Mouse (Mus musculus) limb, embryonic 13.5 days (tissue): ENCODE data around the gene Slc39a13. TPM values are rescaled to one million over a fixed set of nuclear protein-coding genes. Genes with fewer than 3 reads are reported as not detected.
A peak's percentile ranks its signal among the peaks of the same experiment; 100 is the strongest.

Experiments used
- ATAC-seq: fragments of 200-750 bp; cut with Nextera tagmentation; 2 replicates; pipeline ENCODE4 v1.8.0; 2017; ENCODE audit warnings: low read depth, moderate number of reproducible peaks, moderate TSS enrichment; ENCODE audit not compliant: low FRiP score
- H3K27ac ChIP-seq: fragments of 300-500 bp; sonication (generic); 2 replicates; pipeline ENCODE4 v1.5.1; 2015; ENCODE audit warnings: inconsistent platforms, mild to moderate bottlenecking, moderate library complexity
- H3K27me3 ChIP-seq: fragments of 300-500 bp; sonication (generic); 2 replicates; pipeline ENCODE4 v1.6.1; 2015; ENCODE audit warnings: mild to moderate bottlenecking, inconsistent platforms
- H3K36me3 ChIP-seq: fragments of 300-500 bp; sonication (generic); 2 replicates; pipeline ENCODE4 v1.6.1; 2015; ENCODE audit warnings: inconsistent platforms, mild to moderate bottlenecking, moderate library complexity
- H3K4me1 ChIP-seq: fragments of 300-500 bp; sonication (generic); 2 replicates; pipeline ENCODE4 v1.6.1; 2015; ENCODE audit warnings: inconsistent platforms
- H3K4me2 ChIP-seq: fragments of 300-500 bp; sonication (generic); replicated peaks from 2 replicates; pipeline ENCODE4 v1.6.1; 2015; ENCODE audit warnings: inconsistent platforms, mild to moderate bottlenecking, moderate library complexity
- H3K4me3 ChIP-seq: fragments of 300-500 bp; sonication (generic); 2 replicates; pipeline ENCODE4 v1.5.1; 2015; ENCODE audit warnings: moderate library complexity, mild to moderate bottlenecking, inconsistent platforms
- H3K9ac ChIP-seq: fragments of 300-500 bp; sonication (generic); 2 replicates; pipeline ENCODE4 v1.6.1; 2015; ENCODE audit warnings: mild to moderate bottlenecking, inconsistent platforms
- H3K9me3 ChIP-seq: fragments of 300-500 bp; sonication (generic); 2 replicates; pipeline ENCODE4 v1.6.1; 2016; ENCODE audit warnings: inconsistent platforms
- WGBS: fragments of 180-500 bp; shearing (Covaris S2); methylation state at CpG from one replicate; pipeline ENCODE4 v1.1.7; 2015; 5-methylcytosine and 5-hydroxymethylcytosine counted together
- polyA plus RNA-seq: library from polyadenylated mRNA; unstranded; fragments of >200 nt; fragmentation: Nextera tagmentation; extraction: Ambion mirVana; gene quantifications from 2 replicates; pipeline ENCODE4 v1.2.1, GENCODE M21; 2015

The Slc39a13 gene
- polyA plus RNA-seq, 1 experiment from 2014 or later: 67.5 TPM

- ATAC-seq: no peak
- Histone ChIP-seq H3K4me3 (no peak overlapping the region), H3K27me3 (peaks cover 2% of the 10 kb centered on the region; the same call in 1 of the 2 replicates), H3K4me1 (no peaks in the 10 kb centered on the region), H3K27ac (no peak overlapping the region), H3K9me3 (no peaks in the 10 kb centered on the region), H3K4me2 (no peak overlapping the region), H3K9ac (no peak overlapping the region), H3K36me3 (no peaks in the 10 kb centered on the region)
- 73% methylated on average over 9 of the region's 9 CpGs for WGBS
Observed at GRCm38 (mm10) chr2:91086392-91087237, 16.4 kb upstream of the Slc39a13 start.

- no peaks in the 10 kb centered on the region for H3K36me3 ChIP-seq
- no peak overlapping the region for H3K4me3 ChIP-seq
- no peak overlapping the region for H3K4me2 ChIP-seq
- ATAC-seq: no peak
- 88% methylated on average over 14 of the region's 14 CpGs for WGBS
- H3K9ac ChIP-seq: no peak overlapping the region
- peaks cover 2% of the 10 kb centered on the region; the same call in 1 of the 2 replicates for H3K27me3 ChIP-seq
- H3K9me3 ChIP-seq: no peaks in the 10 kb centered on the region
- H3K27ac ChIP-seq: no peak overlapping the region
- H3K4me1 ChIP-seq: no peaks in the 10 kb centered on the region
Observed at GRCm38 (mm10) chr2:91085494-91086391, 15.5 kb upstream of the Slc39a13 start.

GRCm38 (mm10) chr2:91084179-91084820, 14.1 kb upstream of the Slc39a13 start:
- WGBS: 77% methylated on average over 15 of the region's 15 CpGs
- H3K4me1 ChIP-seq: no peaks in the 10 kb centered on the region
- H3K9me3 ChIP-seq: no peaks in the 10 kb centered on the region
- H3K36me3 ChIP-seq: no peaks in the 10 kb centered on the region
- peaks cover 2% of the 10 kb centered on the region; the same call in 1 of the 2 replicates for H3K27me3 ChIP-seq
- H3K27ac ChIP-seq: no peak overlapping the region
- no peak overlapping the region for H3K4me2 ChIP-seq
- ATAC-seq: no peak
- no peak overlapping the region for H3K4me3 ChIP-seq
- H3K9ac ChIP-seq: no peak overlapping the region

GRCm38 (mm10) chr2:91083366-91083940, 13.2 kb upstream of the Slc39a13 start:
- Histone ChIP-seq H3K4me2 (no peak overlapping the region), H3K36me3 (no peaks in the 10 kb centered on the region), H3K27ac (no peak overlapping the region), H3K4me1 (peaks cover 6% of the 10 kb centered on the region; the same call in 1 of the 2 replicates), H3K4me3 (no peak overlapping the region), H3K9me3 (no peaks in the 10 kb centered on the region), H3K9ac (no peak overlapping the region), H3K27me3 (peaks cover 2% of the 10 kb centered on the region; the same call in 1 of the 2 replicates)
- ATAC-seq: no peak
- 63% methylated on average over 1 of the region's 1 CpGs for WGBS

GRCm38 (mm10) chr2:91082844-91083243, 12.6 kb upstream of the Slc39a13 start:
- peaks cover 2% of the 10 kb centered on the region; the same call in 1 of the 2 replicates for H3K27me3 ChIP-seq
- no peak for ATAC-seq

GRCm38 (mm10) chr2:91081775-91082695, 11.8 kb upstream of the Slc39a13 start, which contains the start of gene Spi1:
Gene Spi1, plus strand, starts transcription at chr2:91082390.
- ATAC-seq: no peak
- Histone ChIP-seq H3K4me3 (no peak within 1 kb of the TSS), H3K9me3 (no peaks in the 10 kb centered on the region), H3K4me2 (no peak within 1 kb of the TSS), H3K27ac (no peak within 1 kb of the TSS; the same call in 1 of the 2 replicates), H3K36me3 (no peaks in the 10 kb centered on the region), H3K27me3 (no peaks in the 10 kb centered on the region), H3K9ac (no peak within 1 kb of the TSS), H3K4me1 (peaks cover 6% of the 10 kb centered on the region; the same call in 1 of the 2 replicates)
- WGBS: 79% methylated on average over 13 of the region's 13 CpGs

More at GRCm38 (mm10) chr2:91082844-91083243, 12.6 kb upstream of the Slc39a13 start:
- H3K9me3 ChIP-seq: no peaks in the 10 kb centered on the region
- peaks cover 6% of the 10 kb centered on the region; the same call in 1 of the 2 replicates for H3K4me1 ChIP-seq
- no peak overlapping the region for H3K9ac ChIP-seq
- H3K4me3 ChIP-seq: no peak overlapping the region
- H3K4me2 ChIP-seq: no peak overlapping the region
- H3K36me3 ChIP-seq: no peaks in the 10 kb centered on the region
- 63% methylated on average over 11 of the region's 11 CpGs for WGBS
- no peak overlapping the region for H3K27ac ChIP-seq

GRCm38 (mm10) chr2:91080784-91081513, 10.7 kb upstream of the Slc39a13 start:
- H3K27me3 ChIP-seq: no peaks in the 10 kb centered on the region
- H3K9ac ChIP-seq: no peak overlapping the region
- H3K4me2 ChIP-seq: no peak overlapping the region
- H3K9me3 ChIP-seq: no peaks in the 10 kb centered on the region
- WGBS: 77% methylated on average over 8 of the region's 8 CpGs
- H3K4me3 ChIP-seq: no peak overlapping the region
- ATAC-seq: no peak
- no peak overlapping the region for H3K27ac ChIP-seq
- no peaks in the 10 kb centered on the region for H3K36me3 ChIP-seq
- peaks cover 6% of the 10 kb centered on the region; the same call in 1 of the 2 replicates for H3K4me1 ChIP-seq

- Histone ChIP-seq H3K4me2 (peak overlapping the region; percentile 92), H3K36me3 (no peaks in the 10 kb centered on the region), H3K9me3 (no peaks in the 10 kb centered on the region), H3K27ac (no peak overlapping the region), H3K27me3 (no peaks in the 10 kb centered on the region), H3K4me3 (peak overlapping the region; percentile 57), H3K9ac (peak overlapping the region; percentile 77), H3K4me1 (peaks cover 6% of the 10 kb centered on the region; the same call in 1 of the 2 replicates)
- no peak for ATAC-seq
- WGBS: 33% methylated on average over 5 of the region's 5 CpGs
Observed at GRCm38 (mm10) chr2:91079026-91079384, 8.8 kb upstream of the Slc39a13 start.

- peaks cover 6% of the 10 kb centered on the region; the same call in 1 of the 2 replicates for H3K4me1 ChIP-seq
Observed at GRCm38 (mm10) chr2:91078314-91079025, 8.3 kb upstream of the Slc39a13 start.

GRCm38 (mm10) chr2:91077957-91078313, 7.7 kb upstream of the Slc39a13 start:
- Histone ChIP-seq H3K4me1 (peaks cover 6% of the 10 kb centered on the region; the same call in 1 of the 2 replicates), H3K4me3 (peak overlapping the region; percentile 57), H3K4me2 (peak overlapping the region; percentile 92), H3K9ac (no peak overlapping the region), H3K36me3 (no peaks in the 10 kb centered on the region), H3K9me3 (no peaks in the 10 kb centered on the region), H3K27me3 (no peaks in the 10 kb centered on the region), H3K27ac (no peak overlapping the region; the same call in 1 of the 2 replicates)
- 10% methylated on average over 12 of the region's 12 CpGs for WGBS
- ATAC-seq: no peak

More at GRCm38 (mm10) chr2:91078314-91079025, 8.3 kb upstream of the Slc39a13 start:
- H3K9ac ChIP-seq: peak overlapping the region; percentile 77
- no peaks in the 10 kb centered on the region for H3K9me3 ChIP-seq
- H3K27ac ChIP-seq: no peak overlapping the region
- H3K36me3 ChIP-seq: no peaks in the 10 kb centered on the region
- WGBS: under 1% methylated on average over 26 of the region's 36 CpGs
- H3K27me3 ChIP-seq: no peaks in the 10 kb centered on the region
- H3K4me2 ChIP-seq: peak overlapping the region; percentile 92
- ATAC-seq: peak; percentile 70
- H3K4me3 ChIP-seq: peak overlapping the region; percentile 57
